Mouse (Mus musculus) lung, adult 2 months (tissue): ENCODE measurements at regions not wholly inside any gene's neighbourhood (a gene's known extent, or its start where the extent isn't known, plus 50 kb on each side); places are given as distances from the start of the nearest gene placed in this dataset.

Experiments
- CTCF ChIP-seq: fragments of 200-500 bp; IDR thresholded peaks from 2 replicates; pipeline ENCODE4 v1.5.1; 2011; ENCODE audit warnings: mild to moderate bottlenecking, low read length, control low read depth; ENCODE audit not compliant: insufficient read depth
- POLR2A ChIP-seq: fragments of 200-500 bp; IDR thresholded peaks from 2 replicates; pipeline ENCODE4 v1.6.1; 2011; ENCODE audit warnings: low read depth, mild to moderate bottlenecking, control low read depth, low read length, borderline replicate concordance; ENCODE audit errors: extremely low read depth

GRCm38 (mm10) chr13:107151548-107151947 lies 129.6 kb upstream of the Kif2a start:
- no peak for TF ChIP-seq POLR2A
- TF ChIP-seq CTCF: no peak
